Mouse (Mus musculus) adrenal gland, adult 2 months (tissue): Measurements from ENCODE around the gene 2410004P03Rik. TPM values are rescaled to one million over a fixed set of nuclear protein-coding genes. Genes with fewer than 3 reads are reported as not detected.
"Not testable (repeated sequence)": the region's sequence is repeated elsewhere in the genome, so short reads cannot be mapped to it uniquely, and the experiment has no call there.

Experiments
- DNase-seq: peaks from one replicate; pipeline ENCODE4 v3.0.0; 2021
- polyA plus RNA-seq: library from polyadenylated mRNA; depleted of rRNA; stranded (reverse); fragments of >200 nt; gene quantifications from 2 replicates; pipeline ENCODE4 v1.2.3, GENCODE M21; 2012
- total RNA-seq, 2 experiments: library from RNA; stranded (reverse); gene quantifications; 2 replicates each; pipeline ENCODE4 v1.2.3; 2021

Gene 2410004P03Rik
- total and polyA plus RNA-seq, 3 experiments: not detected

DNA sequence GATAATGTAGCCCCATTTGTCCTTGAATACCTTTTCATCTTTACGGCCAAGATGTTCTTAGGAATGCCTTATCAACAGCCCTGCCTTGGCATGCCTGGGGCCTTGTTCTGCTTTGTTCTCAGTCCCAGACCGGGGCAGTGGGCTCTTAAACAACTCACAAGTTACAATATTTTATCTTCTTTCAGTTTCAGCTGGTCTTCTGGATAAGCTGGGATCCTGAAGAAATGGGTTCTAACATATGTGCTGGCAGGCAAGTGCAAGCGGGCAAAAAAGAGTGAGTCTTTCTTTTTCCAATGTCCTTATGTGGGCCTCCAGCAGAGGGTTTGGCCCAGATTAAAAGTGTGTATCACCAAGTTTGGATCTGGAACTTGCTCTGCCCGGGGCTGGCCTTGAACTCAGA lies 9.6 kb upstream of the 2410004P03Rik start:
- DNase-seq: not testable (repeated sequence)

- peak; percentile 47 for DNase-seq
These were observed 6.9 kb upstream of the 2410004P03Rik start for GRCm38 (mm10) chr12:17018468-17018867.

GRCm38 (mm10) chr12:17015711-17016110 lies 4.2 kb upstream of the 2410004P03Rik start:
- no peak for DNase-seq

DNA sequence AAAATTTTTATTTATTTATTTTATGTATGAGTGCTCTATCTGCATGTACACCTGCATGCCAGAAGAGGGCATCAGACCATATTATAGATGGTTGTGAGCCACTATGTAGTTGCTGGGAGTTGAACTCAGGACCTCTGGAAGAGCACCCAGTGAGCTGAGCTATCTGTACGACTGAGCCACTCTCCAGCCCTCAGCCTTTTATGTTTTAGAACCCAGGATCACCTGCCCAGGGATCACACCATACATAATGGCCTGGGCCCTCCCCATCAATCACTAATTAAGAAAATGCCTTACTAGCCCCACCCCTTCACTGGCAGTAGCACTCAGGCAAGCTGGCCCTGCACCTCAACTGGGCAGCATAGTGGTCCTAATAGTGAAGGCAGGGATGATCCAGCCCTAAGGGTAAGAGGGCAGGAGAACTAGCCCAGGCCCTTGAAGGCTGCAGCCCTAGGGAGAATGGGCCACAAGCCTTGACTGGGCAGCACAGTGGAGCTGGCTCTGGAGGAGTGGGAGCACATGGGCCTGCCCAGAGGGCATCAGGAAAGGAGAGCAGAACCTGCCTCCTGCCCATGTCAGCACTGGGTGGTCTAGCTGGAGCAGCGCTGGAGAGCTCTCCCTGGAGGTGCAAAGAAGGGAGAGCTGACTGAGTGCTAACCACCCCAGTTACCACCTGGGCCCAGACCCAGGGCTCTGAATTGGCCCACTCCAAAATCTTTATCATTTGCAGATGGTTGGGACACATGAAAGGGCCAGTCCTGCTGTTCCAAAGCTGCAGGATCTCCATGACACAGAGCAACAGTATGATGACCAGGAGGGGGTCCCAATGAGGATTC lies 756 bp upstream of the 2410004P03Rik start:
- no peak for DNase-seq

- no peak for DNase-seq
These were observed 2.1 kb downstream of the 2410004P03Rik start for GRCm38 (mm10) chr12:17009466-17009865.

GRCm38 (mm10) chr12:17001211-17001610 lies 10.3 kb downstream of the 2410004P03Rik start:
- no peak for DNase-seq

DNA sequence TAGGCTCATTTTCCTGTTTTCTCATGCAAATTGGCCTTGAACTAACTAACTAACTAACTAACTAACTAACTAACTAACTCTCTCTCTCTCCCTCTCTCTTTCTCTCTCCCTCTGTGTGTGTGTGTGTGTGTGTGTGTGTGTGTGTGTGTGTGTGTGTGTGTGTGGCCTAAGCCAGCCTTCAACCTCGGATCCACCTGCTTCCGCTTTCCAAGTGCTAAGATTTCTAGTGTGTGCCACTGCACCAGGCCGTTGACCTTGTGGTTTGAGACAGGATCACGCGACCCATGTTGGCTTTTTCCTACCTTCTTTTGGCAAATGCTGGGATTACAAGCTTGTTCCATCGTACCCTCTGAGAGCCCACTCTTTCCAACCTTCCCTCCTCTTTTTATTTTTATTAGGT lies 10.9 kb downstream of the 2410004P03Rik start:
- peak; percentile 28 for DNase-seq

GRCm38 (mm10) chr12:16999739-17000497 lies 11.6 kb downstream of the 2410004P03Rik start, which contains the start of gene Pqlc3:
TSS of gene Pqlc3 (minus strand) at chr12:17000408.
- DNase-seq: peak; percentile 96

DNA sequence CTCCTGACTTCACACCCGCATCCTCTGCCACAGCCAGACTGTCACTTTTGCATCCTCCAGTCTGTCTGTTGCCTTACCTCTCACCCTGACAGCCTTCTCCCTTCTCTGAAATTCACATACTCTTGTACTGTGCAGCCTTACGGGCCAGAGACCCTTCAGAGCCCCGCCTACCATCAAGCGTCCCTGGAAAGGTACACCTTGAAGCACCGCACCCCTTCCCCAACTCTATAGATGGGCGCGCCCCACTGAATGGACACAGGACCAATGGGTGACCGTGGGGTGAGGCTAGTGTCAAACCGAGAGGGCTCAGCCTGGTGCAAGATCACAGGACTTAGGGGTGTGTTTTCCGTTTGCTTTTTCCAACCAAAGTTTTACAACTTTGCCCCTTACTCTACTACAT lies 12.4 kb downstream of the 2410004P03Rik start:
- no peak for DNase-seq

DNA sequence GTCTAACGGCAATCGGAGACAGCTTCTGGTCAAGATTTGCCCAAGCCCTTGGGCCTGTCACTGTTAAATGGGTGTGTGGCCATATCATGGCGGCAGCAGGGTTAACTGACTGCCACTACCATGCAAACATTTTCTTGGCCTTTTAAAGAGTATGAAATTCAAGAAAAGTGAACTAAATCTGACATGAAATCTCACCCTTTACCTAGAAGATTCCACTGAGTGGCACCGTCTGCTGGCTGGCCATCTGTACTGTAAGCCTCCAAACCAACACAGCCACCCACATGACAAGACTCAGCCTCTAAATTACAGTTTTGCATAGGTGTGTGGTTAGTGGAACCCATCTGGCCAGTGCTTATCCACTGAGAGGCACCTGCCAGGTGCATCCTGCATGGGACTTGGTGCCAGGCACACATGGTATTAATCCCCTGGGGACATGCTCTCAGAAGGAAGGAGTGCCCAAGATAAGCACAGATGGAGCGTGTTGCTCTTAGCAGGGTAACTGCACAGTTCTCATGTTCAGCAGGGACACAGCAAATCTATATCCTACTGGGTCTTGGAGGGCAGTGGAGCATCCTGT lies 14.6 kb downstream of the 2410004P03Rik start:
- DNase-seq: no peak

DNA sequence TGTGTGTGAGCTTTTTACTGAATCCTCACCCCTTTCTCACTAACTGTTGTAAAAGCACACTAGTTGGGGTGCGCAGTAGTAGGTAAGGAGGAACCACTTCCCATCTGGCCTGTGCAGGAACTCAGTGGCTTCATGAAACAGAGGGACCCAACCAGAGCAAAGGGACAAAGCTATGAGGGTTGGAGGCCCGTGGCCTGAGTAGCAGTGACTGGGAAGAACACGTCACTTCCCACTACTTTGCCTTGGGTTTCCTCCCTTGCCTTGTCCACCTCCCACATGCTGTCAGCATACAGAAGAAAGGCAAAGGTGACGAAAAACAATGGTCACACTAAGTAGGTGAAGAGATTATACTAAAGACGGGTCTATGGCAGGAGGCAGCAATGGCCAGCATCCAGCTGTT lies 15.2 kb downstream of the 2410004P03Rik start:
- no peak for DNase-seq

- DNase-seq: peak; percentile 1
These were observed 17.2 kb downstream of the 2410004P03Rik start for GRCm38 (mm10) chr12:16994291-16994690.

GRCm38 (mm10) chr12:16992355-16992754 lies 19.2 kb downstream of the 2410004P03Rik start:
- no peak for DNase-seq

DNA sequence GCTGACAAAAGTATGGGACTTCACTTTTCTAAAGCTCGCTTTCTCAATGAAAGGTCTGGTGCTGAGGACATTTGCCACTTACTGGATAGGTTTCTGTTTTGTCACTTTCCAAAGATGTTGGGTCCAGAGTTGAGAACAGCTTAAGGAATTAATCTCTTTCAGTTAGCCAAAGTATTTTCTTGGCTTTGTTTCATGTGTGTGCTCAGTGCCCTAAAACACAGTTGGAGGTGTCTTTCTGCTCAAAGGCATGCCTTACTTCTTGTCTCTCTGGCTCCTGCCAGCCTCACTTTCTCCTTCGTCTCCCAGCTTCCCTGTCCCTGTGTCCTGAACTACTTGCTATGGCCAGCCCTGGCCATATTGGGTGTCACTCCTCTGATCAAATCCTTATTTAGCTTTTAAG lies 20.2 kb downstream of the 2410004P03Rik start:
- no peak for DNase-seq

DNA sequence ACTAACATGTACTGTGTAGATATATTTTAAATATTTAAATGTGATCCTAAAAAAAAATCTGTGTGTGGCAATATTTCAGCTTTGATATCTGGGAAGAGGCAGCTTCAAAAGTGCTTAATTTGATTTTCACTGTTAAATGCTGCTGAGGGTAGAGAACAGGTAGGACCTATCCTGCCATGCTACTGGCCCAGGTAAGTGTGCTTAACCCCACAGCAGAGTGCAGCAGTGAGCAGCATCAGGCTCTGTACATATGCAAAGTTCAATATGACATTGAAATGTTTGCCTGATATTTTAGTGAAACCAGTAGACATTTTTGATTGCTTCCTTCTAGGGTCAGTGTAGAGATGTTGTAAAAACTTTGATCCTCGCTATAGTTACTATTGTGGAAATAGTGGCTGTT lies 25.7 kb downstream of the 2410004P03Rik start:
- no peak for DNase-seq

- no peak for DNase-seq
These were observed 34.4 kb downstream of the 2410004P03Rik start for GRCm38 (mm10) chr12:16977120-16977519.

DNA sequence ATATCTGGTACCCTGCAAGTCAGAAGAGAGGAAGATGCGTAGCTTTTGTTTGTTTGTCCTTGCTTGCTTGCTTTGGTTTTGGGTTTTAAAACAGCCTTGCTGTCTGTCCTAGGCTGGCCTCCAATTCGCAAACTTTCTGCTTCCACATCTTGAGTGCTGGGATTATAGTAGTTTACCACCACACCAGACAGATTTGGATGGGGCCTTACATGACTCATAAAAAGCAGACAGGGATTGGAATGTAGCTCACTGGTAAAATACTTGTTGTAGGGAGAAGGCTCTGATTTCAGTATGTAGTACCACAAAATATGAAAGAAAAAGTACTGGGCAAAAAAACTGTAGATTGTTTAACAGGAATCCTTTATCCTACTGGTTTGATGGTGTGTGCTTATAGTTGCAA lies 44.7 kb downstream of the 2410004P03Rik start:
- no peak for DNase-seq

DNA sequence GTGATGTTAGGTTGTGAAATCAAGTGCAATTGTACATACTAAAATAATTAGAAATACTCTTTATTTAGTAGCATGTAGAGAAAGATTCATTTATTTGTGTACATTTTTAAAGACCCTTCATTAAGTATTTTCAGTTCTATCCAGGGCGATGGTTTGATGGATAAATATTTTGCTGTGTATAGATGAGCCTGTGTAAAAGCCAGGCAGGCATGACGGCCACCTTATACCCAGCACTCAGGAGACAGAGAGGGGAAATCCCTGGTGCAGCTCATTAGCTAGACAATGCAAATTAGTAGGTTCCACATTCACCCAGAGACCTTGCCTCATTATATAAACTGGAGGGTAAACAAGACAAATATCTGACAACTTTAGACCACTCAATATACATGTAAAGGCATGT lies 48.2 kb downstream of the 2410004P03Rik start:
- DNase-seq: no peak

DNA sequence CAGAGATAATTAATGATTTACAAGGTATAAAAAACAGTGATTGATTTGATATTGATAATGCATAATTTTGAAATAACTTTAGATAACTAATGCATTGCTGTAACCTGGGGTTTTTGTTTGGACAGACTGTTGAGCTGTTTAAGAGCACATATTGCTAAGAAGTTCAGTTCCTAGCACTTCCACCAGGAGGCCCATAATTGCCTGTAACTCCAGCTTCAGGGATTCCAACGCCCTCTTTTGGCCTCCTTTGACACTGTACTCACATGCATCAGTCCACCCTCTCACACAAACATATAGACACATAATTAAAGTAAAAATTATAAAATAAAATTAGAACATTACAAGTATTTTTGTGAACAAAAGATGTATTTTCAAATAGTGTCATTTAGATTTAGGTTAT lies 52.7 kb downstream of the 2410004P03Rik start:
- DNase-seq: no peak
